8 mouse cellular contexts compared by ENCODE assay signal in the genomic region with DNA sequence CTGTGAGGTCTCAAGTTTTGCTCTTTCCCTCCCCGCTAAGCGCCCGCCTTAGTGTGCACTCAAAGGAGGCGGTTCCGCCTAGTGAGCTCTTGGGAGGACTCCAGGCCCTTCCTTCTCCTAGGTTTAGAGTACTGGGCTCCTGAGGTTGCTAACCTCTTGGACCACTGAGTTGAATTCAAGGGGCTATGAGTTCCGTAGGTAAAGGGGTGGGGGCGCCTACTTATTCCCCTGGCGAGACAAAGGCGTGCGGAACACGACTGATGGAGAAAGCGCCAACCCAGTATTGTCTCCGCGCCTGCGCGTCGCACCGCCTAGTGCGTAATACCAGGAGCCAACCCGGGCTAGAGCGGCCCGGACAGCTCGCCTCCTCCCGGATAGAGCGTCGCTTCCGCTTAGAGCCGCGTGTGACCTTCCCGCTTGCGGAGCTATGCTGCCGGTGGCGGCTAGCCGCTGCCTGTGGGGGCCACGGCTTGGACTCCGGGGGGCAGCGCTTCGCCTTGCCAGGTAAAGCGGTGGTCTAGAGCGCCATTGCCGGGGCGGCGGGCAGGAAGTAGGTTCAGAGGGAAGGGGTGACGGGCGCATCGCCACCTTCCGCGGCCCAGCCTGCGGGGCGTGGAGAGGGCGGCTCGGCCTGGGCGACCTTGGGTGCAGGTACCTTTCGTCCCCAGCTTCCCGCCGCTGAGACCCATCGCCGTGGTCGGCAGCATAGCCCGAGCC. TPM values are rescaled to one million over a fixed set of nuclear protein-coding genes. Genes with fewer than 3 reads are reported as not detected.
DNase-seq lines count a peak whose midpoint lies in the region; ATAC-seq and TF ChIP-seq lines count a peak whose summit lies in the region.

A gene (plus strand): TSS at position 349 of the 717 bp plus-strand sequence.

- ATAC-seq in embryonic facial prominence, embryonic 15.5 days (ENCODE audit: insufficient number of reproducible peaks, low FRiP score, low TSS enrichment, low read depth): peak; percentile 94
- ATAC-seq in kidney, embryonic 14.5 days (ENCODE audit: low FRiP score, low TSS enrichment): peak; percentile 93
- ATAC-seq in limb, embryonic 15.5 days (ENCODE audit: insufficient number of reproducible peaks, low FRiP score, low TSS enrichment, low read depth): peak; percentile 91

- no peaks in the 10 kb centered on the region for H3K4me1 ChIP-seq in bone marrow, adult 2 months (ENCODE audit: control insufficient read depth, insufficient read depth, low read length)
- H3K4me1 ChIP-seq in embryonic facial prominence, embryonic 15.5 days: peaks cover 23% of the 10 kb centered on the region
- peaks cover 7% of the 10 kb centered on the region for H3K4me1 ChIP-seq in kidney, embryonic 14.5 days (ENCODE audit: control insufficient read depth, insufficient read depth, low read length)
- peaks cover 19% of the 10 kb centered on the region for H3K4me1 ChIP-seq in limb, embryonic 15.5 days

- peaks cover 67% of the 10 kb centered on the region for H3K36me3 ChIP-seq in embryonic facial prominence, embryonic 15.5 days
- peaks cover 76% of the 10 kb centered on the region for H3K36me3 ChIP-seq in kidney, embryonic 14.5 days (ENCODE audit: control insufficient read depth, insufficient read depth, low read length)
- H3K36me3 ChIP-seq in limb, embryonic 15.5 days: peaks cover 65% of the 10 kb centered on the region

- DNase-seq in 416B (ENCODE audit: low read depth): peak; percentile 96
- DNase-seq in heart, adult 9 months (ENCODE audit: low spot score in 2 of 2): peak; percentile 90 to 91
- DNase-seq in monocyte, adult 2 months (ENCODE audit: low read depth in 1 of 2, low spot score in 2 of 2): peak; percentile 58 to 73
- DNase-seq in spleen, postnatal 36 days (ENCODE audit: low spot score in 2 of 2): peak; percentile 88 to 91

- peak within 1 kb of the TSS; percentile 83 for H3K4me2 ChIP-seq in embryonic facial prominence, embryonic 15.5 days (replicated peaks)
- peak within 1 kb of the TSS; percentile 84 for H3K4me2 ChIP-seq in kidney, embryonic 14.5 days (replicated peaks; ENCODE audit: low read depth, low read length)
- peak within 1 kb of the TSS; percentile 71 for H3K4me2 ChIP-seq in limb, embryonic 15.5 days

- H3K9me3 ChIP-seq in embryonic facial prominence, embryonic 15.5 days (replicated peaks): no peaks in the 10 kb centered on the region
- H3K9me3 ChIP-seq in kidney, embryonic 14.5 days (ENCODE audit: control insufficient read depth, low read length): no peaks in the 10 kb centered on the region
- no peaks in the 10 kb centered on the region for H3K9me3 ChIP-seq in limb, embryonic 15.5 days

- TF ChIP-seq POLR2A in bone marrow, adult 2 months (IDR thresholded peaks at IDR 0.05; ENCODE audit: borderline replicate concordance, control insufficient read depth, low read depth, low read length): peak; percentile 73

- WGBS in bone marrow, adult 2 months: under 1% methylated on average over 60 of the region's 60 CpGs
- under 1% methylated on average over 60 of the region's 60 CpGs for WGBS in embryonic facial prominence, embryonic 15.5 days
- WGBS in kidney, embryonic 14.5 days: under 1% methylated on average over 58 of the region's 60 CpGs
- under 1% methylated on average over 60 of the region's 60 CpGs for WGBS in limb, embryonic 15.5 days

- no peak for TF ChIP-seq CTCF in bone marrow, adult 2 months (IDR thresholded peaks at IDR 0.05; ENCODE audit: control insufficient read depth, insufficient read depth, low read length)

- no peaks in the 10 kb centered on the region for H3K27me3 ChIP-seq in embryonic facial prominence, embryonic 15.5 days
- no peaks in the 10 kb centered on the region for H3K27me3 ChIP-seq in kidney, embryonic 14.5 days (ENCODE audit: control insufficient read depth, insufficient read depth, low read length)
- H3K27me3 ChIP-seq in limb, embryonic 15.5 days: no peaks in the 10 kb centered on the region

- H3K4me3 ChIP-seq in bone marrow, adult 2 months (replicated peaks; ENCODE audit: control insufficient read depth, low read depth, low read length): peak within 1 kb of the TSS; percentile 72
- peak within 1 kb of the TSS; percentile 99 for H3K4me3 ChIP-seq in embryonic facial prominence, embryonic 15.5 days (replicated peaks)
- peak within 1 kb of the TSS; percentile 89 for H3K4me3 ChIP-seq in kidney, embryonic 14.5 days (ENCODE audit: low read length)
- peak within 1 kb of the TSS; percentile 80 for H3K4me3 ChIP-seq in limb, embryonic 15.5 days

- peak within 1 kb of the TSS; percentile 91 for H3K9ac ChIP-seq in embryonic facial prominence, embryonic 15.5 days
- peak within 1 kb of the TSS; percentile 94 for H3K9ac ChIP-seq in kidney, embryonic 14.5 days (ENCODE audit: low read depth, low read length)
- H3K9ac ChIP-seq in limb, embryonic 15.5 days: peak within 1 kb of the TSS; percentile 93

- H3K27ac ChIP-seq in bone marrow, adult 2 months (ENCODE audit: control insufficient read depth, insufficient read depth, low read depth, low read length, poor library complexity): peak within 1 kb of the TSS; percentile 37
- peak within 1 kb of the TSS; percentile 88 for H3K27ac ChIP-seq in embryonic facial prominence, embryonic 15.5 days (replicated peaks)
- peak within 1 kb of the TSS; percentile 70 for H3K27ac ChIP-seq in kidney, embryonic 14.5 days (ENCODE audit: low read depth, low read length)
- H3K27ac ChIP-seq in limb, embryonic 15.5 days: peak within 1 kb of the TSS; percentile 84

RNA-seq across cellular contexts. Expression of the gene that starts here (rescaled TPM):
- 60.4 and 87.1 TPM in 2 replicates for polyA plus RNA-seq in bone marrow, adult 2 months (2011; ENCODE audit: insufficient read depth, insufficient read length, low replicate concordance, missing spikeins)
- polyA plus RNA-seq in embryonic facial prominence, embryonic 15.5 days (2015; fragmentation: Nextera tagmentation; extraction: Ambion mirVana): 118 and 126 TPM in 2 replicates
- polyA plus RNA-seq in kidney, embryonic 14.5 days (2014; fragmentation: Nextera tagmentation; extraction: Ambion mirVana): 176 and 218 TPM in 2 replicates
- polyA plus RNA-seq in limb, embryonic 15.5 days (2015; fragmentation: Nextera tagmentation; extraction: Ambion mirVana): 113 and 121 TPM in 2 replicates

Comparison
In these comparisons a context has a peak if more than half of its experiments do, and no peak if none do; other contexts are left out.
1. Peak in every context shown above with its lines: DNase-seq, ATAC-seq, H3K4me3 ChIP-seq and H3K27ac ChIP-seq.
2. H3K27ac ChIP-seq: peak in every context shown above with its lines; median percentile 88 in embryonic facial prominence, embryonic 15.5 days; 84 in limb, embryonic 15.5 days; 70 in kidney, embryonic 14.5 days; 37 in bone marrow, adult 2 months.